Mouse (Mus musculus): ENCODE data around the gene Oxct2b.
"Not testable (repeated sequence)": the region's sequence is repeated elsewhere in the genome, so short reads cannot be mapped to it uniquely, and the experiment has no call there.

DNA sequence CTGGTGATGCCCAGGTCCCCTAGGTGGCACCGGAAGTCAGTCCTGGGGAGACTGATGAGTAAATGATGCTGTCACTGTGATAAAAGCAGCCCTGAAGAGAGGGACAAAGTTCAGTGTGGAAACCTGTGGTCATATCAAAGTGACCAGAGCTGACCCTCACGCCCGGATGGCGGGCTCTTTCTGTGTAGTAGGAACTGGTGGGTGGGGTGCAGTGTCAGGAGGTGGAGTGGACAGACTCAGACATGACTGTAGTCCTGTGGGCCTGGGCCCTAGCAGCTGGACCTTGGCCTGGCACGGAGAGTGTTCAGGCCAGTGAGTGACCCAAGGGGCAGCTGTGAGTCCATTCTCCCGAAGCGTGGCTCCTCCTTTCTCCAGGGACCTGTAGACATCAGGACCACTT lies 10.1 kb upstream of the Oxct2b start:
- not testable (repeated sequence) for TF ChIP-seq CTCF, POLR2A (IDR thresholded peaks at IDR 0.05; ENCODE audit: extremely low read depth, insufficient read depth, low read length)

All from cortical plate, adult 2 months (tissue).